Mouse (Mus musculus) megakaryocyte progenitor cell, adult 5-6 weeks (primary cell): ENCODE measurements at regions not wholly inside any gene's neighbourhood (a gene's known extent, or its start where the extent isn't known, plus 50 kb on each side); places are given as distances from the start of the nearest gene placed in this dataset.

ENCODE experiments used
- ATAC-seq: replicated peaks from 2 replicates; pipeline ENCODE4 v1.8.0; 2016; ENCODE audit warnings: mild to moderate bottlenecking, moderate TSS enrichment, inconsistent platforms; ENCODE audit not compliant: poor library complexity

DNA sequence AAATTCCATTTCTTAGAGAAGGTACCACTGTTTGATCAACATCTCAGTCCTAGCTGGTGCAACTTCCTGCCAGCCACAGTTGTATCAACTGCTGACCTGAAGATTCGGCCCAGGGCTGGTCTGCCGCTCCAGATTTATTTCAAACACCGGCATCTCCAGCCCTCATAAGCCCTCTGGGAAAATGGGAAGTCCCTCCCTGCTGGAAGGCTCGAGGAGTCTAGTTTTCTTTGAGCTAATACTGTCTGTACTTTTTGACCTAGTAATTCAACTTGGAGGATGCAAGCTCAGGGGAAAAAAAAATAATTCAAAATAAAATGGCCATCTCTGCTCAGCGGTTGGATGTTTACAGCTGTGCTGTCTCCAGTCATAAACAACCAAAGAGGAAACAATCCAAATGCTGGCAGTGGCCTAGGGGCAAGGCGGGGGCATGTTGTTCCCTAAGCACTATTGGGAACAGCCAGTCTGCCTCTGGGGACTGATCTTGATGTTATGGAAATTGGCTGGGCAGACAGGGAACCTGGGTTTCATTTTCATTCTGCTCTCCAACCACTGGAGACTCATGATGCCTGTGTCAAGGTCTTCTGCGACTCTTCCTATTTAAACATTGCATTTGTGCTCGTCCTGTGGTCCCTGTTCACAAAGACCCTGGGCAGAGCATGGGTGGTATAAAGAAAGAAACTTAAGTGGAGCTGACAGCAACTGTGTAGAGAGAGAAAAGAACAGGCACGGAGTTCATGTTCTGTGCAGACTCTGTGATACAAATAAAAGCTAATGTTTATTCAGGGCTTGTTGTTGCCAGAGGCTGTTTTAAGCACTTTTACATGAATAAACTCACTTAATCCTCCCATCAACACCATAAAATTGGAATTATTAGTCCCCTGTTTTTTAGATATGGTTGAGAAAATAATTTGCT lies 179.8 kb upstream of the Fggy start:
- no peak for ATAC-seq

DNA sequence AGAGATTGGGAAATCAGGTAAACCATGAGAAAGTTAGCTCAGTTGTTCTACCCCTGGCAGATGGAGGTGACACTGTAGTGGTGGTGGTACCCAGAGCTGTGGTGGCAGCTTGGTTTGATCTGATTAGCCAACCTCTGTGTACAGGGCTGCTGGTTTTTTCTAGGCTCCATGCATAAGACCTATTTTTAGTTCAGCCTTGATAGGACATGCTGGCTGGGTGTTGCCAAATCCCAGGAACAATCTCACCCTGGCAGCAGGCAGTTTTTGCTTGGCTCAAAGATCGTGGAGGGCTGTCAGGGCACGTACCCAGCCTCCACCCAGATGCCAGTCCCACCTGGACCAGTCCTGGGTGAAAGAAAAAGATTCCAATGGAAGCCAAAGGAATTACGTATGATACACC lies 178.7 kb upstream of the Fggy start:
- ATAC-seq: no peak

DNA sequence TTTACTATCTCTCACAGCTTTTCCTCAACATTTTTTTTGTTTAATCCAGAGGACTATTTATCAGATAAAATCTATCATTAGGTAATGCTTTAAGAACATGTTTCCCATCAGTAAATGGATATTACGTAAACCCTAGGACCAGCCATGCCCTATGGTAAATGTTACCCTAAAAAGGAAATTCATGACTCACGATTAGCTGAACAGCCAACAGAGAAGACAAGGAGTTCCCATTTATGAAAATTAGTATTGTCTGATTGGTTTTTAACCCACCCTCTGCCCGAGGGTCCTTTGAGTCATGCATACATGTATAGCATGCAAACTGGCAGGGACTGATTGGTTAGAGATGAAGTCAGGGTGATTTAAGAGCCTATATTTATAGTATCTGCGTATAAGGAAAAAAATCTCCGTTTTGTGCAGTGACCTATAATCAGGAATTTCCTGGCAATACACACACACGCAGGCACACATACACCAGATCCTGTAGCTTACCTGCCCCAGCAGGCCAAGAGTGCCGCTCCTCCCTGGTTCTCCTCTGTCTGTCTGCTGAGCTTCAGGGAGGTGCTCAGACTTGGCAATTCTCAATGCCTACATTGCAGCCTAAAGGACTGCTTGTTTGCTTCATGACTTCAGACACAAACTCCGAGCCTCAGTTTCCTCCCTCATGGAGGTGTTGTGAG lies 174.0 kb upstream of the Fggy start:
- ATAC-seq: no peak

DNA sequence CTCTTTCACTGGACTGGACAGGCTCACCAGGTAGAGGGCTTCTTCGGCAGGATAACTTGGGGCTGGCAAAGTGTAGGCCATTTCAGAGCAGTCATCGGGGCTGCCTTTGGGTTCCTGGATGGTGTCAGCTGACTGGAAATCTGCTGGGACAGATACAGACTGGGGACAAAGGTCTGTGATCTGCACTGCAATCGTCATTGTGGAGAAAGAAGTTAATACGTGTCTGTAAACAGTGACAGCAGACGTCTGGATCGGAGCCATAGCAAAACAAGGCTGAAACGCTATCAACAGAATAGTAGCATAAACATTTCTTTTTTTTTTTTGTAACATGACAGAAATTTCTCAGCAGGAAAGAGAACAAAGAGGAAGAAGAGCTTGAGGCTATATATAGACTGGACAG lies 171.8 kb upstream of the Fggy start:
- peak; percentile 37; the same call in 1 of the 2 replicates for ATAC-seq

DNA sequence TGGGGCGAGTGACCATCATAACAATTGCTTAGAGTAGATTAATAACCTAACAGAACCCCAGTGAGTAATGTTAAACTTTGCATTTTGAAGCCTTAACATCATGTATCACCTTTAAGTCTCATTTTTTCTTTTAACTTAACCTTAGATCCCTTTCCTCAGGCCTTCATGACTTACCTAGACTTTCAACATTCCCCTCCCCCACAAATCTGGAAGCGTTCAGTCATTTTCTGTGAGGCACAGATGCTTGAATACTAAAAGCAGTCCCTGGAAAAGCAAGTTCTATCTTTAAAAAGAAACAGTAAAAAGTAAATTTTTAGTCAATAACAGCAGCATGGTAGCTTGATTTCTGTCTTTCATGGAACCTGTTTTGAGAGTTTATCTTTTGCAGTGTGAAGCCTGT lies 171.3 kb upstream of the Fggy start:
- no peak for ATAC-seq

DNA sequence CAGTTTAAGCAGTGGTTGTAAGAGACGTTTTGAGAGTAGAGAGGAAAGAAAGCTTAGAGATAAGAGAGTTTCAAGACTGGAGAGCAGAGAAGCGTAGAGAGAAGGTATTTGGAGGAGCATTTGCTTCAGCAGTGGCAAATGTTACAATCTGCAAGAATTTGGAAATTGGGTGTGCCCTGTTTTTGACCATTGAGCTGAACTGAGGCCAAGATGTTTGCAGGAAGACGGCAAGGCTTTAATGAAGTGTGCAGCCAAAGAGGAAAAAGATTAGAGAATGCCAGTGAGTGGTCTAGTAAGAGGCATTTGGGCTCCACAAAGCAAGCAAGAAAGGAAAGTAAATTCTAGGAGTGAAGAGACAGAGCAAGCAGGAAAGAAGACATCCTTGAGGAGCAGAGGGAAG lies 168.8 kb upstream of the Fggy start:
- no peak for ATAC-seq

DNA sequence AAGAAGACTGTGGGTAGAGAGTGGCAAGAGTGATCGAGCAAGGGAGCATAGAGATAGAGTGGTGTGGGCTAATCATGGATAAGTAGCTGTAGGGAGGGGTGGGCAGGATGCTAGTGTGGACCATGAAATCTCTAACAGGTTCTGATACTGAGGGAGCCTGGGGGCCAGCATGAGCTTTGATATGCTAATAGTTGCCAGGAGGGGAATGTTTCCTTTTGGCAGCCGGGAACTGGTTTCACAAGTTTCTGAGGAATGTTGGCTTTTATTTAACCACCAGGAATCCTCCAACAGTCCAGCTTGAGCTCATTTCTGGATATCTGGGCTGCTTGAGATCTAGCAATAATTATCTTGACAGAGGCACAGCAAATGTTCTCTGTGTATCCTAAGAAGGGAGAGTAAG lies 167.7 kb upstream of the Fggy start:
- ATAC-seq: no peak

DNA sequence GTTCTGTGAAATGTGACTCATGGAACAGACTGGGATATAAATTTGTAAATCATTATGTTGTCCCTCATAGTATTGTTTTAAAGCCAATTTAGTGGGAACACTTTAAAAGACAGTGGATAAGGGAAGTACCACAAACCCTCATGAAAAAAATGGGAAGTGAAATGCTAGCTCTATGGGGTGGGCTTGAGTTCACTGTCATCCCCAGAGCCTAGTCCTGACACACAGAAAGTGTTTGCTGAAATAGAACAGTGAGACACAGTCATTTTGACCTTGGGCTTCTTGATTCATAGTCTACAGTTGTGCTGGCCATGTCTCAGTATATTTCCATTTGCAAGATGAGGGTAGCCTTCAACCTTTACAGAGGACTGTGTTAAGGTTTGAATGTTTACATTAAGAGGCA lies 166.8 kb upstream of the Fggy start:
- ATAC-seq: peak; percentile 80

DNA sequence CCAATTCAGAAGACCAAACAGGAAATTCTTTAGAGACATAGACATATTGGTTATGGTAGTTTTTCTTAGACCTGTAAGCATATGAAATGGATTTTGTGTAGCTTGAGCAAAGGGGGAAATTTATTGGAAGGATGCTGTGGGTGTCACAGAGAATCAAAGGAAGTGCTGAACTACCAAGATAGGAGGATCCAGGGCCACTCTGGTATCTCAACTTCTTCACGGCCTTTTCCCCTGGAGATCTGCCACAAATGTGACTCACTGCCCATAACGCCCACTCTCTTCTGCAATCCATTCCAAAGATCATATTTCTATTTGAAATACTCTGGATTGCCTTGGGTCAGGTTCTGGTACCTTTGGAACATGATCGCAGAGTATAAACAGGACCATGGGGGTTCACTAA lies 161.6 kb upstream of the Fggy start:
- ATAC-seq: no peak

DNA sequence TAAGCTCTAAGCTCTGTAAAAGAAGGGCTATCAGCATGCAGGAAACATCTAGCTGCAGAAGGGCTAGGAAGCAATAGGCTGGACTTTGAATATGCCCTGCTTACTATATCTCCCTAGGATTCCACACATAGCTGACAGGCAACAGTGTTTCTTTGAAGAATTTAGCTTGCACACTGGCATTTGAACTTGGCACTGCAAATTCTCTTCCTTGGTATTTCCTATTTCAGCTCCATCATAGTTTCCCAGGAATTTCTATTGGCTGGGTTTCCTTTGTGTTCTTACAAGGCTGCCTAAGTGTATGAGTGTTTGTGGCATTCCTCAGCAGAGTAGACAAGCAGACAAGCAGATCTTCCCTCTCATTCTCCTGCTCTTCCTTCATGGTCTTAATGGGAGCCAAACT lies 159.0 kb upstream of the Fggy start:
- no peak for ATAC-seq

DNA sequence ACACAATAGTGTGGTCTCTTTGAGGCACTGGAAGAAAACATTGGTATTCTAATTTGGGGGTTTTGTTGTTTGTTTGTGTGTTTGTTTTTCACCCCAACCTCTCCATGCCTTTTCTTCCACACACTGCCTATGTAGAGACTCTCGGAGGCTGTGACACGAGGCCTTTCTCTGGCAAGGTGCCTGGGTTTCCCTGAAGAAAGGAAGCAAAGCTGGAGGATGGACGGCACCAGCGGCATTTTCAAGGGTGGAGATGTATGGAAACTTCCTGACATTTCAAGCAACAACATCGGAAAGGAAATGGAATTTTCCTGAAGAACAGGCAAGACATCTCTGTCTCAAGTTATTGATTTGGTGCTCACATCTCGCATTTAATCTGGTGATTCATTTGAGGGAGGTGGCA lies 155.0 kb upstream of the Fggy start:
- ATAC-seq: no peak

DNA sequence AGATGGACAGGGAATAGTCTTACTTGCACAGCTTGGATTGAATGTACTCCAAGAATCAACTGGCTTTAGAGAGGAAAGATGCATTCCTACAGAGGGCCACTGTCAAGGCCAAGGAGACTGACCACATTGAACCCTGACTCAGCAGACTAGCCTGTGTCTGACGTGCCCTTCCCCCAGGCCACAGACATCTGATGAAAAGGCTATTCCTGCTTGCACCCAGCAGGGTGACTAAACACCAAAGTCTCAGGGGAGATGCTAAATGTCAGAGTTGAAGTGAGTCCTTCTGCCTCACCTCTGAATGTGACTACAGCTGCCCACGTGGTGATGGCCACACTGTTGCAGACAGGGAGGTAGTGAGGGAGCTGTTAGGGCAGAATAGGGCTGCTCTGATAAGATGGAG lies 140.2 kb upstream of the Fggy start:
- ATAC-seq: no peak

DNA sequence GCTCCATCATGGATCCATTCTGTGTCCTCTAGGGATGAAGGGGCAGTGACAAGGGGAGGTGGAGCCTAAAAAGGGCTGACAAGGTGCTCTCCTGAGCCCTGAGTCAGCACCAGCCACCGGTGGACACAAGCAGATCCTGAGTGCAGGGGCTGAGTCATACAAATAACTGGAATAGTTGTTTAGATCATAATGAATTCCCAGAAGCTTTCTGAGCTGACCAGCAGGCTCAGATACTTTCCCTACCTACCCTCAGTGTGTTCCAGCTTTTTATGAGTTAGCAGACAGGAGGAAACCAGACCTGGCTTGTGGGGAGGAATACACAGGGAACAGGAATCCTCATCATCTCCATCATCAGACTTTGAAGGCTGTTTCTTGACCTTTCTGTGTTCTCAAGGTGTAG lies 130.7 kb upstream of the Fggy start:
- no peak for ATAC-seq

DNA sequence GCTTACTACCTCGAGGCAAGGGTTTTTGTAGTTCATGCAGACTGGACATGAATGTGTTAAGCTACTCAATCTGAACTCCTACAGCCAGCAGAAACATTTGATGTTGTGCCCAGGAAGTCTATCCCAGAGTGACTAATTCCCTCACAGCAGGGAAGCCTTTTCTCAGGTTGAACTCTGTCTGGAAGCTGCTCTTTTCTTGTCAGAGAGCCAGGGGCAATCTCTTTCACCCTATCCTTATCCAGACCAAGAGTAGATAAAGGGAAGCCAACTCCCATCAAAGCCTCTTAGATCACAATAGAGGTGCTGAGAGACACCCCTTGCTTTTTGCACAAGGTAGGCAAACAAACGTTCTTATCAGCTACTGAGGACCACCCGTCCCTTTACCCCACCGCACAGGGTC lies 122.8 kb upstream of the Fggy start:
- ATAC-seq: no peak

DNA sequence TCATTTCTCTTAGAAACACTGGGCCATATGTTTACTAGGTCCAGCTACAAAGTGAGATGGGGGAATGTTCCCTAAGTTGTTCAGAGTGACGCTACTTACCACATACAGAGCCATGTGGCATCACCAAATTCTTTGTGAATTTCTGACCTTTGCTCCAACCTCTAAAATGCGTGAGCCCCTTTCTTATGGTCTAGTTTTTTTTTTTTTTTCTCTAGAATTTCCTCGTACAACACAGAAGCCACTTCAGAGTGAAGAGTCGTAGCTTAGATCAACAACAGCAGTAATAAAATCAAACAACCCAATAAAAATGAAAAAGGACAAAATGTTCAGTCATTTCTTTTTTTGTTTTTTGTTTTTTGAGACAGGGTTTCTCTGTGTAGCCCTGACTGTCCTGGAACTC lies 122.2 kb upstream of the Fggy start:
- no peak for ATAC-seq

DNA sequence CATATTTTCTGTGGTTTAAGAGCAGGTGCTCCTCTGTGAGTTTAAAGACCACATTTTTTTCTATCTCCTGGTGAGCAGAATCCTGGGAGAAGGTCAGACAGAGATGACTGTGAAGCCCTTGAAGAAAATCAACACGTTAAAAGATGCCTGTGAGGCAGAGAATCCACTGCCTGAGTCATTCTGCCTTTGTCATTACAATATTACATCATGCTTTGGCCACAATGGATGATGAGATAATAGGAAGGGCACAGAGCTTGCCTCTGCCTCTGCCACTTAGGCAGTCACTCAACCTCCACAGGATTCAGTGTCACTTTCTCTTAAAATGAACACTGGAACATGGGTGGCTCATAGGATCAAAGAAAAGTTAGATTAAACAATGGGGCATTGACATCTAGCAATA lies 117.5 kb upstream of the Fggy start:
- ATAC-seq: no peak

DNA sequence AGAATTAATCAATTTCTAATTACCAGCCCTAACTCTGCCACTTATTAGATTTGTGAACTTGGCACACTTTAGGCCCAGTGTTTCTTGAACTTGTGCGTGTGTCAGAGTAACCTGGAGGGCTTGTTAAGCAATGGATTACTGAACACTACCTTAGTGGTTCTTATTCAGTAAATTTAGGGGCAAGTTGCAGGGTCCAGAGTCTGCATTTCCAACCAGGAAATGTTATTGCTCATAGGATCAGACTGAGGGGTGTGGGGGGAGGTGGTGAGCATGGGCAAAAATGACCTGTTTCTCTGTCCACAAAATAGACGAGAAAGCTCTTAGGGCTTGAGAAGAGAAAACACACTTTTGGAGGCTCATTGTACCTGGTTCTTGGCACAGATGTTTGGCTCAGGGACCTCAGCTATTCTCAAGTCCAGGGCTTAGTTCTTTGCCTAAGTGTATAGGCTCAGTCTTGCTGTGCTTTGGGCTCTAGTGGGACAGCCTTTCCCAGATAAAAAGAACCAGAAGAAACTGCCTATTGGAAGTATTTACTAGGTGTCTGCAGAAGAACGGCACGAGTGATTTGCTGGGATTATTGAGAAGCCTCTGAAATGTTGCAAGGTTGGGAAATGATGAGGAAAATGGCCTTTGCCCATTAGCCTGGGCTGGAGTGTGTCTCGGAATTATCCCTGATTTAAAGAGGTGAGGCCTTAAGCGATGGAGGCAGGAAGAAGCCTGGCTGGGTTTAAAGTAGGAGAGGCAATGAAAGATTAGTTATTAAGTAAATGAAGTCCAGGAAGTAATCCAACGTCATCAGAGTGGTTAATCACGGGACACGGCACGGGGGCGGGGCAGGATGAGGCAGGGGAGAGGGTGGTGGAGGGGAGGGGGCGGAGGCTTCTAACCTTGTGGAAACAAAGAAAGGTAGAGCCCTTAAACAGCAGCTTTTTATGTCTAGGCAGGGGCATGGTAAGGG lies 113.2 kb upstream of the Fggy start:
- ATAC-seq: no peak

DNA sequence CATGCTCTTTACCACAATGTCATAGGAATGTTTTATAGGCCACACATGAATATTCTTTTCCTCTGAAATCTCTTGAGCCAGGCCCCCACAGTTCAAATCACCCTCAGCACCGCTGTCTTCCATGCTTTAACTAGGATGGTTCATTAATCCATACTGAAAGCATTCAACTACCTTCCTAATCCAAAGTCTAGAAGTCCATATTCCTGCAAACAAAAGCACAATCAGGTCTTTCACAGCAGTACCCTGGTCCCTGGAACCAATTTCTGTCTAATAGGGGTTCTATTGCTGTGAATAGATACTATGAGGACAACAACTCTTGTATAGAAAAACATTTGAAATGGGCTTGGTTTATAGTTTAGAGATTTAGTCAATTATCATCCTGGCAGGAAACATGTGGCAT lies 107.0 kb upstream of the Fggy start:
- no peak for ATAC-seq

DNA sequence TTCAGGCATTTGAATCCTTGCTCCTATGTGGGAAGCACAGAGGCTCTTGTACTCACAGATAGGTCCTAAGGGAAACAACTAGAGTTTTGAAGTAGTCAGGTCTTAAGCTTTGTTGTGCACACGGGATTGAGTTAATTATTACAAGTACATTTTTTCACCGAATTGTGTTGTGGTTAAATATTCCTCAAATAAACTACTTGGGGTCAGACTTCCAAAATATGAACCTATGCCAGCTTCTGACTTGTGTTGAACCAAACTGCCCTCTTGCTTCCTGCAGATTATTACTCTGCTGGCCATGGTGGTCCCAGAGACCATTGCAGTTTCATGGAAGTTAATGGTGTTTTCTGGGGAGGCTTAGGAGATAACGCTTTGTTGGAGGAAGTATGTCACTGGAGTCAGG lies 105.5 kb upstream of the Fggy start:
- no peak for ATAC-seq

DNA sequence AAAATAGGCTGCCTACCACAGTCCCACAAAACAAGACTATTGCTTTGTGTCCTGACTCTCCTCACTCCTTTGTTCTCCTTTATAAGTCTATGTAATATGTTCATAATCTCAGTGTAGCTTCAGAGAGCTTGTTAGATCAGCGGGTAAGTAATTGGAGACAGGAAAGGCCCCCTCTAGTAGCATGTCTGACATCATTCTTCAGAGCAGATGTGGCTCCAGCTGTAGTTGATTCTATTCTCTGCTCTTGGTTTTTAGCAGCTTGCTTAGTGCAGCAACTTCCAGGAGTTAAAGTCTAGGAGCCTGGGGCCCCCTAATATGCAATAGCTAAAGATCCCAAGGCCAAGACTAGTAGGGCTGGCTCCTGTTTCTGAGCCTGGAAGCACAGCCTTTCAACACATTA lies 101.0 kb upstream of the Fggy start:
- no peak for ATAC-seq

DNA sequence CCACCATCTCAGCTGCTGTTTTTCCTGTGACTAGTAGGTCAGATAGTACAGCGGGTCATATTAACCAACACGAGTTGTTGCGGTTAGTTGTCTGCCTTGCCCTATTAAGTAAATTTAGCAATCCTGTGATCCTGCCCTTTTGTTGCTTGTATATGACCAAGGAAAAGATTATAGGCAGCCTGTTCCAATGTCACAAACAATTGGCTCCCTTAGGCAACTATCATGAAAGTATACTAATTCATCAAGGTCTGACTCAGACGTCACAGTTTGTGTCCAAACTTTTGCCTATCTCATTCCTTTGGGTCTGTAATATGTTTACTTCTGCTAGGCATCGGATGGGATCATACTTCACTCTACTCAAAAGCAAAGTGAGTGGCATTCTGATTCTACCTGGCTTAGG lies 100.4 kb upstream of the Fggy start:
- ATAC-seq: no peak

DNA sequence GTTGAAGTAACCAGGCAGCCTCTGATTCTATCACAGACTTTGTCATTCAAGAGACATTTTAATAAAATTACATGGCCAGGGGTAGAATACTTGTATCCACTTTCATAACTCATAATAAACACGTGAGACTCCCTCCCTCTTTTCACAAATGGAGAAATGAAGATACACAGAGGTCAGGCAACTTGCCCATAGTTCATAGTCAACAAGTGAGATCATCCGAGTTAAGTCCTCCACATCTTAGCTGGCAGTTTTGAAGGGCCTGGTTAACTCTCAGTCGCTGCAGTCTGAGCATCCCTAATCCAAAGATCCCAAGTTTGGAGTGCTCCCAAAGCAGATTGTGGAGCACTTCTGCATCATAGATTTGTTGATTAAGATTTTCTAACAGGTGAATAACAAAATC lies 94.8 kb upstream of the Fggy start:
- no peak for ATAC-seq
